In the genomic region with DNA sequence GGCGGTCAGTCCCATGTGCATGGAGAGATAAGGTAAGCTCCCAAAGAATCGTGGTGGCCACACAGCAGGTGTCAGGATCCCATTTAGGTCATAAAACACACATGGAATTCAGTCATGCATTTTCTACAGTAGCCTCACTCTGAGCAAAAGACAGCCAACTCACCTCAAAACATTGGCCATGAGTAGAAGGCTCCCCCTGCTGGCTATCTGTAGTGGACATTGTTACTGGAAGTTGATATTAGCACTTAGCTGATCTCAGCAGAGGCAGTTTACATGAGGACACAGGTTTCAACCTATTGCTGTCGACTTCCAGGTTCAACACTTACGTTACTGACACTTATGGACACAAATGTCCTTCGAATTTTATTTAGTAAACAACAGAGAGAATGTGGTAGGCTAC, we compare ENCODE assay signal across 9 mouse cellular contexts. TPM values are rescaled to one million over a fixed set of nuclear protein-coding genes. Genes with fewer than 3 reads are reported as not detected.
DNase-seq lines count a peak whose midpoint lies in the region; ATAC-seq and TF ChIP-seq lines count a peak whose summit lies in the region.
"Had no signal": no experiment of that assay in that cellular context is flagged by ENCODE, and none has a peak within 500 bp of the region (broad histone marks: within the 10 kb centered on the region; RNA-seq: fewer than 3 reads in every experiment).

No protein-coding gene starts in this region.

- DNase-seq in urinary bladder, postnatal 25 days (ENCODE audit: low spot score), result peak; percentile 51
- no peak for DNase-seq in urinary bladder, adult 2 months (ENCODE audit: low spot score)
- peak; percentile 53 to 64 for DNase-seq in cerebellum, adult 18-20 months
- peak; percentile 78 for DNase-seq in forebrain, postnatal 0 days
- peak; percentile 47 for DNase-seq in kidney, adult 11 months
- DNase-seq in left cerebral cortex, postnatal 14 days (ENCODE audit: low spot score in 2 of 2), result peak; percentile 74 to 84
- DNase-seq in midbrain, embryonic 10.5 days (ENCODE audit: low spot score), result peak; percentile 47
- peak; percentile 62 to 76 for DNase-seq in spleen, postnatal 4 days (ENCODE audit: low spot score in 2 of 2)

- WGBS in forebrain, postnatal 0 days, result 36% methylated on average over 5 of the region's 5 CpGs
- 40% methylated on average over 5 of the region's 5 CpGs for WGBS in midbrain, embryonic 10.5 days

- no peak overlapping the region for H3K9ac ChIP-seq in forebrain, postnatal 0 days
- H3K9ac ChIP-seq: embryonic facial prominence, embryonic 13.5 days had no signal

- H3K4me1 ChIP-seq in forebrain, postnatal 0 days (ENCODE audit: insufficient read depth), result no peaks in the 10 kb centered on the region
- no peaks in the 10 kb centered on the region for H3K4me1 ChIP-seq in midbrain, embryonic 10.5 days
- H3K4me1 ChIP-seq: embryonic facial prominence, embryonic 13.5 days had no signal

- no peak overlapping the region for H3K4me3 ChIP-seq in forebrain, postnatal 0 days (ENCODE audit: low read depth, low read length)
- H3K4me3 ChIP-seq in midbrain, embryonic 10.5 days, result no peak overlapping the region
- H3K4me3 ChIP-seq: embryonic facial prominence, embryonic 13.5 days had no signal

- no peak overlapping the region for H3K4me2 ChIP-seq in forebrain, postnatal 0 days (ENCODE audit: low read depth)
- H3K4me2 ChIP-seq: embryonic facial prominence, embryonic 13.5 days had no signal

- H3K27ac ChIP-seq in forebrain, postnatal 0 days (ENCODE audit: low read depth, low read length), result no peak overlapping the region
- no peak overlapping the region for H3K27ac ChIP-seq in midbrain, embryonic 10.5 days (replicated peaks)
- H3K27ac ChIP-seq: embryonic facial prominence, embryonic 13.5 days had no signal

- peak; percentile 87 for TF ChIP-seq CTCF in forebrain, postnatal 0 days (IDR thresholded peaks at IDR 0.05; ENCODE audit: low read depth)

- H3K36me3 ChIP-seq in forebrain, postnatal 0 days (ENCODE audit: insufficient read depth), result no peaks in the 10 kb centered on the region
- peaks cover 11% of the 10 kb centered on the region for H3K36me3 ChIP-seq in midbrain, embryonic 10.5 days

- ATAC-seq in forebrain, postnatal 0 days, result peak; percentile 68

- no peaks in the 10 kb centered on the region for H3K9me3 ChIP-seq in forebrain, postnatal 0 days (ENCODE audit: low read length)
- no peaks in the 10 kb centered on the region for H3K9me3 ChIP-seq in midbrain, embryonic 10.5 days (replicated peaks)
- H3K9me3 ChIP-seq: embryonic facial prominence, embryonic 13.5 days had no signal

- intact Hi-C loops in left cerebral cortex, postnatal 14 days (cut with DNase I), result loop anchor here (1.0 kb wide), 1 partner anchor 293 kb away; no protein-coding TSS in a partner anchor

- peaks cover 9% of the 10 kb centered on the region for H3K27me3 ChIP-seq in forebrain, postnatal 0 days (ENCODE audit: insufficient read depth, low read length)
- H3K27me3 ChIP-seq in midbrain, embryonic 10.5 days (ENCODE audit: low read depth, poor library complexity, severe bottlenecking), result peaks cover 24% of the 10 kb centered on the region

RNA-seq across cellular contexts. Expression of gene Alkal2, which starts 5.9 kb away (rescaled TPM):
- polyA plus RNA-seq in urinary bladder, adult 2 months (2012; rRNA removed), result 0.27 and 0.34 TPM in 2 replicates
- total RNA-seq in forebrain, postnatal 0 days (2014; rRNA removed), result 3.0 and 3.9 TPM in 2 replicates
- 1.4 and 2.1 TPM in 2 replicates for polyA plus RNA-seq in forebrain, postnatal 0 days (2015; fragmentation: Nextera tagmentation; extraction: Ambion mirVana)
- 1 to 10 TPM; 1.7 to 3.4 TPM for total RNA-seq in left cerebral cortex, postnatal 14 days (2021)
- 0.25 and 0.38 TPM in 2 replicates for polyA plus RNA-seq in midbrain, embryonic 10.5 days (2016; fragmentation: Nextera tagmentation; extraction: Ambion mirVana)

RNA-seq across cellular contexts. Expression of gene Acp1, which starts 21.3 kb away (rescaled TPM):
- 10.5 and 20.4 TPM in 2 replicates for polyA plus RNA-seq in urinary bladder, adult 2 months (2012; rRNA removed)
- 49.6 and 61.9 TPM in 2 replicates for total RNA-seq in forebrain, postnatal 0 days (2014; rRNA removed)
- 130 and 141 TPM in 2 replicates for polyA plus RNA-seq in forebrain, postnatal 0 days (2015; fragmentation: Nextera tagmentation; extraction: Ambion mirVana)
- total RNA-seq in left cerebral cortex, postnatal 14 days (2021), result 10 to 100 TPM; 51.2 to 54.3 TPM
- 227 and 241 TPM in 2 replicates for polyA plus RNA-seq in midbrain, embryonic 10.5 days (2016; fragmentation: Nextera tagmentation; extraction: Ambion mirVana)

RNA-seq across cellular contexts. Expression of gene Sh3yl1, which starts 21.4 kb away (rescaled TPM):
- polyA plus RNA-seq in urinary bladder, adult 2 months (2012; rRNA removed), result 19.4 and 27.4 TPM in 2 replicates
- total RNA-seq in forebrain, postnatal 0 days (2014; rRNA removed), result 25.1 and 25.5 TPM in 2 replicates
- polyA plus RNA-seq in forebrain, postnatal 0 days (2015; fragmentation: Nextera tagmentation; extraction: Ambion mirVana), result 48.8 and 54.3 TPM in 2 replicates
- total RNA-seq in left cerebral cortex, postnatal 14 days (2021), result 10 to 100 TPM; 14.4 to 16.8 TPM
- polyA plus RNA-seq in midbrain, embryonic 10.5 days (2016; fragmentation: Nextera tagmentation; extraction: Ambion mirVana), result 15.6 and 18.9 TPM in 2 replicates
